Mouse (Mus musculus) liver, adult 2 months (tissue): ENCODE measurements around the gene Smarca1.

Source experiments
- CTCF ChIP-seq: fragments of 200-500 bp; IDR thresholded peaks from 2 replicates; pipeline ENCODE4 v1.5.1; 2011; ENCODE audit warnings: low read depth, low read length, control low read depth
- POLR2A ChIP-seq: fragments of 200-500 bp; IDR thresholded peaks from 2 replicates; pipeline ENCODE4 v1.6.1; 2011; ENCODE audit warnings: low read length, control low read depth; ENCODE audit not compliant: insufficient read depth; ENCODE audit errors: extremely low read depth

DNA sequence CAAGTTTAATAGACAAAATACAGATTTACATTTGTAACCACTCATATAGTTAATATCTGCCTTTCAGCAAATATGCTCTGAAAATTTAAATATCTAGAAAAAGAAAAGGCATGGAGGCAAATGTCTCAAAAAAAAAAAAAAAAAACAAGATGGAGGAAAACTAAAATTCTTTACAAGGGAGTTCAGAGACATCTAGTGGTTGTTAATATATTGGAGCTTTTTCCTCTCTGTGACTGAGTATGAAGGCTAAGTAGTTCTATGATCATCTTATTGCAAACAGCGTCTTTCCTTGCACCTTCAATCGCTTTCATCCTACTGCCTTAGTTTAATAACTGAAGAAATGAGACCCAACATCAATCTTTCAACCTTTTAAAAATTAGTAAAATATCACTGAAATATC lies 72.2 kb downstream of the Smarca1 start:
- TF ChIP-seq POLR2A (no peak), CTCF (peak; percentile 36)
